Mouse (Mus musculus) kidney, adult 18-20 months (tissue): Measurements from ENCODE around the gene Xpo1.
"Not testable (repeated sequence)": the region's sequence is repeated elsewhere in the genome, so short reads cannot be mapped to it uniquely, and the experiment has no call there.

Source experiments
- DNase-seq: peaks from one replicate; pipeline ENCODE4 v3.0.0; 2021

Gene Xpo1

DNA sequence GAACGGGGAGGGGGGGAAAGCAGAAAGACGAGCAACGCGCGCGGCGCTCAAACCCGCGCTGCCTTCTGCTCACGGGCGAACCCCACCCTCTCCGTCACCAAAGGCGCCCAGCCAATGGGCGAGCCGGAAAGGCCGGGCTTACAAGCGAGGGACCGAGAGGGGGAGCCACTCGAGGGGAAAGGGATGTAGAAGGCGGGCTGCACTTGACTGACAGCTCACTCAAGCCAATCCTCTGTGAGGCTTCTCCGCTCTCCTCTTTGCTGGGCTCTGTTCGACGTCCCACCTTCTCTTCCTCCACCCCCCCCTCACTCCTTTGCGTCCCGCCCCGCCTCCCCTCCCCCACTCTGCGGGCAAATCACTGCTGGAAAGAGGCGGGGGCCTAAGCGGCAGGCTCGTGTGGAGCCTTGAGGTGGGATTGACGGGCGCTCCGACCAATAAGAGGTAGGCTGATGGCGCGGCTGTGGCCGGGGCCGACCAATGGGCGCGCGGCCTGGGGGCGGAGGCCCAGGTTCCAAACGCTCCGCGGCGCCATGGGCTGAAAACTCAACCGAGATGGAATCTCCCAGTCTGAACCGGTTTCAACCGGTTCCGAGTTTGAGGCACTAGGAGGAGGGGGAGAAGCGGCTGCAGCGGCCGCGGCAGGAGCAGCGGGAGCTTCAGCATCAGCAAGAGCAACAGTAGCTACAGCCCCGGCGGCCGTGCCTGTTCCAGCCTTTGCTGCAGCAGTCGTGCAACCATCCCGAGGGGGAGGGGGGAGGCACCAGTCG, at the start of gene Xpo1:
Gene Xpo1, plus strand, starts transcription at position 615 of the 767 bp plus-strand sequence.
- DNase-seq, result peak; percentile 100

DNA sequence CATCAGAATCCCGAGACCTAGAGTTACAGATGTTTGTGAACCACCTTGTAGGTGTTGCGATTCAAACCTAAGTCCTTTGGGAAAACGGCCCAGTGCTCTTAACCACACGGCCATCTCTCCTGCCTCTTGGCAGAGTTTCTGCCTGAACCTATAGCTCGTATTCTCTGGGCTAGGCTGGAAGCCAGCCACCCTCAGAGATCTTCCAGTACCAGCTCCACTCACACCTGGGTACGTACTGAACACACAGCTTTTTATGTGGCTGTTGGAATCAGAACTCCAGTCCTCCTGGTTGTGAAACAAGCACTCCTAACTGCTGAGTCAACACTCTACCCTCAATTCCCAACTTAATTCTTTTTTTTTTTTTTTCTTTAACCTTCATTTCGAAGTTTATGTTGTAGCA, 46.1 kb upstream of the Xpo1 start:
- DNase-seq, result no peak

DNA sequence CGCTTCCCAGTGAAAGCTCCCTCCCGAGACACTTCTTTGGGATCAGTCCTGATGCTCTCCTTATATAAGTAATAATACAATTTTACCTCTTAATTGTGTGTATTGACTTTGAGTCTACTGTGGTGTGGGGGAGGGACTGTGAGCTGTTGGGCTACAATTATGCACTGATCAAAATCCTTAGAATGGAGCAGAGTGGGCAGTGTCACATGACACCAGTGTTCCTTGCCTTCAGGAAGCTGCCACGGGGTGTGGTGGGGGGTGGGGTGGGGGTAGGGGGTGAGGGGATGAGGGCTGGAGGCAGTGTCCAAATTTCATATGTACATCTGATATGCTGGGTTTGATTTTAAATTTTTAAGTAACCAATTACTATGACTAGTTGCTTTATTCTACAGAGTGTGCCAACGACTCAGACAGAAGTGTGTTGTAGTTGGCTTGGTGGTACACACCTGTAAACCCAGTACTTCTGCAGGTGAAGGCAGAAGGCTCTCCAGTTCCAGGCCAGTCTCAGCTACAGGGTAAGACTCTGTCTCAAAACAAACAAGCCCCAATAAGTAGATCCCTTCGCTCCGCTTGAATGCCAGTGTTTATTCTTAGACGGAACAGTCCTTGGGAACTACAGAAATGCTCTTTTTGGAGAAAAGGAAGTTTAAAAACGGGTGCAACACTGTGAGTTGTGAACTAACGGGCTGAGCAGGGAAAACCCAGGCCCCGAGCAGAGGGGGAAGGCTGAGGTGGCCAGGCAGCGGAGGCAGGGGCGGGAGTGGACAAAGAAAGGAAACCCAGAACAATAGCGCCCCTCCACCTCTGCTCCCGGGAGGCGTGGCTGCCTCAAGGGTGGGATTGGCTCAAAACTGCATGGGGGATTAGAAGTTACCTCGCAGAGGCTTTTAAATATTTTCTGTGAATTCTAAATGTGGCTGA, 45.0 kb upstream of the Xpo1 start:
- DNase-seq, result peak; percentile 46

DNA sequence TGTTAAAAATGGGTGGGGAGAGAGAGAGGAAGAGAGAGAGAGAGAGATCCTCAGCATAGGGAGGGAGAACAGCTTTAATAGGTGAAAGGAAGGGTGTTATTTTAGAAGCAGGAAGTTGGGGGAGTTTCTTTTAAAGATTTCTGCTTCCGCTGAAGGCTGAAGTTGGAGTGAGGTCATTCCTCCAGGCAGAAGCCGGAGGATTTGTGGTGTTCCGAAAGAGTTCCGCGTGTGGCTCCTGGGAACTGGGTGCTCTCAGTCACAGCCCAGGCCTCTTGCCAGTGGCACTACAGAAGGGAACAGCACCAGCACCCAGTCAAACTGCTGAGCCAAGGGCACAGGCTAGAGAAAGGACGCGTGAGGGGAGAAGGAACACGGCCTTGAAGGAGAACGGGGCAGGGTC, 38.4 kb upstream of the Xpo1 start:
- DNase-seq, result peak; percentile 20

DNA sequence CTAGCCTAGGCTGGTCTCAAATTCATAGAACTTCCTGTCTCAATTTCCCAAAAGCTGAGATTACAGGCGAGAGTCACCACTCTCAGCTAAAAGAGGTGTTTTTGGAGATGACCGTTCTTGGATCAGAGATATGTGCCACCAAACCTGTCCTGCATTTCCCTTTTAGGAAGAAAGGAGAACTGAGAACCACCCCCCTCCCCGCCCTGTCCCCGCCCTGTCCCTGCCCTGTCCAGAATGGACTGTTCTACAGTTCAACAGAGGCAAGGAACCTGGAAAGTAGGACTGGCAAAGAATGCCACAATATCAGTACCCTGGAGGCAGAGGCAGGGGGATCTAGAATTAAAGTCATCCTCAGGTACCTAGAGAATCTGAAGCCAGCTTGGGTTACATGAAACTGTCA, 19.8 kb upstream of the Xpo1 start:
- DNase-seq, result no peak

DNA sequence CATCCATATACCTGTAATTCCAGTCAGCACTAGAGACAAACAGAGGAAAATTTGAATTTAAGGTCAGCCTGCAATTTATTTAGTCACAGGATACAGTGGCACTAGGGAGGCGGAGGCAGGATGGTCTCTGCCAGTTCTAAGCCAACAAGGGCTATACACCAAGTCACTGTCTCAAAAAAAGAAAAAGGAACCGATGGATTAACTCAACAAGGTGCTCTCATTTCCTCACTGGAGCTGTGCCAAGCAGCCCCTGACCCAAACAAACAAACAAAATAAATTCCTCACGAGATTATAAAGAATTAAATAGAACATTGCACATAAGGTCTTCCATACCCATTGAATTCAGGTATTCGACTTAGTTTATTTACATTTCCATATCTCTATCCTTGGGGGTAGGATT, 1.9 kb upstream of the Xpo1 start:
- DNase-seq, result no peak

DNA sequence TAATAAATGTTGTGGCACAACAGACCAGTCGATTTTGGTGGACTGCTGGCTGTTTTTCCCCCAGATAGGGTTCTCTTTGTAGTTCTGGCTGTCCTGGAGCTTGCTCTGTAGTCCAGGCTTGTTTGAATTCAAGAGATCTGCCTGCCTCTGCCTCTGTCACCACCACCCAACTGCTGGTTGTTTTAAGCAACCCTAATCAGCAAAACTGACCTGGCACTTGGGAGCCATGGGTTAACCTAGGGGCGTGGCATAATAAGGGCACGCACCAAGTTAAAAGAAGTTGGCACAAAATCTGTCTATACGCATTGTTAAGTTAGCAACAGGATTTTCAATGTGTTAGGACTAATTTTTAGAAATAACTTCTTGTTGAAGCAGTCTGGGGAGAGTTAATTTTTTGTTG, 1.3 kb upstream of the Xpo1 start:
- no peak for DNase-seq

DNA sequence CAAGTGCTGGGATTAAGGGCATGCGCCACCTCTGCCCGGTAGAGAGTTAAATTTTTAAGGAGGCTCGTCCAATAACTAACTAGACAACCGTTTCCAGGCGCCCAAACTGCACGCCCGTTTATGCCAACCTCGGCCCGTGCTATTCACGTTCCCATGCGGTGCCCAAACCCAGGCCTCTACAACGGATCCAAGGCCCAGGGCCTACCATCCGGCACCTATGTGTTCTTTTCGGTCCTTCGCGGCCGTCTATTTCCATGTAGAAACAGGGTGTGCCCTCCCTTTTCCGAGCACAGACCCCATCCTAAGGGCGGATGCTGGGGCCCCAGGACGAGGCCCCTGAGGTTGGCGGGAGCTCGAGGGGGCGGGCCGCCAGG, 801 bp upstream of the Xpo1 start:
- no peak for DNase-seq

DNA sequence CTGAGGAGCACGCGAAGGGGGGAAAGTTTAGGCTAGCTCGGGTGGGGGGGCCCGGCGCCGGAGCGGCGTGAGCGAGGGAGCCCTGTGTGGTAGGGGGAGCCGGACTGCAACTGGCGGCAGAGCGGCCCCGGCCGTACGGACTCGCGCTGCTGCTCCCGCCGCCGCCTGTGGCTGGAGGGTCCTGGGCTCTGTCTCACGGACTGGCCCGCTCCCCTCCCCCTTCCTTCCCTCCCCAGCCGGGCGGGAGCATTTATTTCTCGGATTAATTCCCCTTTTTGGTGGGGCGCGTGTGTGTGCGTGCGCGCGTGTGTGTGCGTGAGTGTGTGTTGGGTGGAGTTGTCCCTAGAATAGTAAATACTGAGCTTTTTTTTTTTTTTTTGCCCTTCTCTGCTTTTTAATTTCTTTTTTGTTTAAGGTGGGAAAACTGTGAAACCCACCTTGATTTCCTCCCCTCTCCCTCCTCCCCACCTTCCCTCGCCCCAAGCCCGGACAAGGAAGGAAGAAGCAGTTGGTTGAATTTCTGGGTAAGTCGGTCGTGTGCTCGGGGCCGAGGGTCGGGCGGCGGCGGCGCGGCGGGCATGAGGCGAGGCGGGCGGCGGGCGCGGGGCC, 457 bp downstream of the Xpo1 start:
- DNase-seq, result no peak

DNA sequence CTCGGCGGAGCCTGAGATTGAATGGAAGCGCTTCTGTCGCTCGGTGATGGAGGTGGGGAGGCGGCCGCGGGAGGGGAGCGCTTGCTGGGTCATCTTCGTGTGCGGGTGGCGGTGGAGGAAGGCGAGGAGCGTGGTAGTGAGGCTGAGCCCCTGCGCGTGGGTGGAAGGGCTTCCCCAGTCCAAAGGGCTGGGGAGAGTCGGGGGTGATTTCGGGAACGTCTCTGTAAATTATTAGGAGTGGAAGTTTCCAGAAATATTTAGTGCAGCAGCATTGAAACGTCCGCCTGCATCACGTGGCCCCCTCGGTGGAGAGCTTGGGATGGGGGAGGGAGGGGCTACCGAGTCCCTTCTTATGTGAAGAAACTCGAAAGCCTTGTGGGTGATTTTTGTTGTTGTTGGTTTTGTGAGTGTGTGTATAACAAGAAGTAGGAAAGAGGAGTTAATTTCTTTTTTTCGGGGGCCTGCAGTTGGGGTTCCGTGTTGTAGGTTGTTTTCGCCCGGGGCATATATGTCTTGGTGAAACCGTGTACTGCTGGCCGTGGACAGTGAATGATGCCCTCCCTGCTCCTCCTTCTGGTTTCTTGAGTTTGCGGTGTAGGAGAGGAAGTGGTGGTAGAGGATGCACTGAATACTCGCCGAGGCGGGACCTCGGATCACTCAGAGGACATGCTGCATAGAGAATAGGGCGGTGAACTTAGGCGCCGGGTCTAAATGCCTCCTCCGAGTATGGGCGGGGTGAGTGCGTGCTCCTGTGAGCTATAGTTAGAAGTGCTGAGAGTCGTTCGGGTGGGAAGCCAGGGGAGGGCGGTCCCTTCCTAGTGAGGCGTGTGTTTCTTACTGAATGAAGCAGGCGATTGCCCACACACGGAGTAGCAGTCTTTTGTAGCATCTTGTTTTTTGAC, 1.2 kb downstream of the Xpo1 start:
- peak; percentile 76 for DNase-seq

DNA sequence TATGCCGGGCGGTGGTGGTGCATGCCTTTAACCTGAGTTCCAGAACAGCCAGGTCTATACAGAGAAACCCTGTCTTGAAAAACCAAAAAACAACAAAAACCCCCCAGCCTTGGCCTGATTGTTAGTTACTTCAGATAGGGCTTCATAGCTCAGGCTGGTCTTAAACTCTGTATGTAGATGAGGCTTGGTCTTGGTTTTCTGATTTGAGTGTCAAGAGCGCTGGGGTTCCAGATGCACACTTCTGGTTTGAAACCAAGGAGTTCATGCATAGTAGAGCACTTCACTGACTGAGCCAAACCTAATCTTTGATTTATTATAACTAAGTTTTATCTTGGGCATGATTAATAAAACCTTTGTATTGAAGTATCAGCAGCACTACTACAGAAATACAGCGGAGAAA, 3.2 kb downstream of the Xpo1 start:
- no peak for DNase-seq

DNA sequence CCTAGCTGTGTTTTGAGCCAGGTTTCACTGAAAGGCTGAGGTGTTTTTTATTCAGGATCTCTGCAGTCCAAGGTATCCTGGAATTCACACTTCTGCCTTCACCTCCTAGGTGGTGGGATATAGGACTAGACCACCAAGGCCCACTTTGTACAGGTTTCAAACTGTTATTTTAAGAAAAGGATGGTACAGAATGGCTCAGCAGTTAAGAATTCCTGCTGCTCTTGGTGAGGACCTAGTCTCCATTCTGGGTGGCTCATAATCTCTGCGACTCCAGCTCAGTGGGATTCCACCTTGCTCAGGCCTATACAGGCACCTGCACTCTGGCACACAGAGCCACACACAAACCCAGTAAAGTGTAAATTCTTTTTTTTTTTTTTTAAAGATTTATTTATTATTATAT, 3.6 kb downstream of the Xpo1 start:
- no peak for DNase-seq

DNA sequence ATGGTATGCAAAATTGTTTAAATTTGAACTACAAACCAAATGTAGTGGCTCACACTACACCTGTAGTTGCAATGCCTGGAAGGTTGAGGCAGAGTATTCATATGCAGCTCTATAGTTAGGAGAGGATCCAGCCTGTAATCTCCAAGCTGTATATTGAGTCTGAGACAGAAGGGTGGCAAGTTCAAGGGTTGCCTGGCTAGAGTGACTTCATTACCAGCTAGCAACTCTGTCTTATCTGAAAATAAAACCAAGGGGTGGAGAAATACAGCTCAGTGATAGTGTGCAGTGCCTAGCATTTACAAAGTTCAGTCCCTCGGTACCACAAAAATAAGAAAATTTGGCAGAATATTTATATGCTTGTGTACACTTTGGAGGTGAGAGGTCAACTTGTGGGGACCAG, 4.3 kb downstream of the Xpo1 start:
- no peak for DNase-seq

DNA sequence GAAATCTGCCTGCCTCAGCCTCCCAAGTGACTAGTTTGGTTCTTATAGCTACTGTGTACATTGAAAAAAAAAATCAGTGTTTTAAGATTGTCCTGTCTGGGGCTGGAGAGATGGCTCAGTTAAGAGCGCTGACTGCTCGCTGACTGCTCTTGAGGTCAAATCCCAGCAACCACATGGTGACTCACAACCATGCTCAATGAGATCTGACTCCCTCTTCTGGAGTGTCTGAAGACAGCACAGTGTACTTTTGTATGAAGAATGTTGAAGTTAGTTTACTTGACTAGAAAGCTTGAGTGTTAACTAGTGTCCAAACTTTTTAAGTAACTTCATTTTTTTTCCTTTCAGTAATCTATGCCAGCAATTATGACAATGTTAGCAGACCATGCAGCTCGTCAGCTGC, 5.6 kb downstream of the Xpo1 start:
- no peak for DNase-seq

DNA sequence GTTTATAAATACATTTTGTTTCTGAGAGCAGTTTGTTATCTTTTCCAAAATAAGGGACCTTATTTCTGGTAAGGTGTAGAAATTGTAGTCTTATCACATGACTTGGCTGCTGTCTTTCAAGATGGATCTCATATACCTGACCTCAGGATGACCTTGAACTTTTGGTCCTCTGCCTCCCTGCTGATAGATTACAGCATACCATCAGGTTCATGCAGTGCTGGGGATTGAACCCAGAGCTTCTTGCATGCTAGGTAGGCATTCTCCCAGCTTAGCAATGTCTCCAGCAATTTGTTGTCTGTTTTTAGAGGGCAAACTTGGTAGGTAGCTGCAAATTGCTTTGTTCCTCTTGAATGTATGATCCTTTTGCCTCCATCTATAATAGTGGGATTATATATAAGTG, 9.1 kb downstream of the Xpo1 start:
- no peak for DNase-seq

DNA sequence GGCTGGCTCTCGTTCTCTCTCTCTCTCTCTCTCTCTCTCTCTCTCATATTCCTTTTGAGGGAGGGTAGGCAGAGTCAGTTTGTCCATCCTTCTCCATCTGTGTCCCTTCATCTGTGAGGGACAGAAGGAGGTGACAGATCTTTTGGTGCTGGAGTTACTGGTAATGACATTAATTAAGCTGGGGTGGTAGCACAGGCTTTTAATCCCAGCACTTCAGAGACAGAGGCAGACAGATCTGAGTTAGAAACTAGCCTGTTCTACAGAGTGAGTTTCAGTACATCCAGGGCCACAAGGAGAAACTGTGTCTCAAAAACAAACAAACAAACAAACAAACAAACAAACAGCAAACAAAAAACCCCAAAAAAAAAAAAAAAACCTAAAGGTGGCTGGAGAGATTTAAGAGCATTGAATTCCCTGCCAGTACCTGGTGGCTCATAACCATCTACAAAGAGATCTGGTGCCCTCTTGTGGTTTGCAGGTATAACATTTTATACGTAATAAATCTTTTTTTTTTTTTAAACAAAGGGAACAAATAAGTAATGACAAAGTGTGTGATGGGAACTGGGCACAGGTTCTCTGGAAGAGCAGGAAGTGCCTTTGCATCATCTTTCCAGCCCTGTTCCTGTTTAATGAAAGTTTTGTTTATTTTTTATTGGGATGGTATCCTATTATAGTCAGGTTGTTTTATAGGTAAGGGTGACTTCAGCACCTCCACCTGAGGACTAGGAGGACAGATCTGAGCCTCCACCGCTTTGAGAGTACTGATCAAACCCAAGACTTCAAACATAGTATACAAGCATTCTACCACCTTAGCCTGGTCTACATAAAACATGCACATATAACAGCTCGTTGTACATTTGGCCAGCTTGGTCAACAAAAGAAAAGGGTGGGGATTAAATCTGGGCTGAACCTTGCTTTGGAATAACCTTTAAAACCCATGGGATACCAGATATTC, 16.2 kb downstream of the Xpo1 start:
- no peak for DNase-seq

DNA sequence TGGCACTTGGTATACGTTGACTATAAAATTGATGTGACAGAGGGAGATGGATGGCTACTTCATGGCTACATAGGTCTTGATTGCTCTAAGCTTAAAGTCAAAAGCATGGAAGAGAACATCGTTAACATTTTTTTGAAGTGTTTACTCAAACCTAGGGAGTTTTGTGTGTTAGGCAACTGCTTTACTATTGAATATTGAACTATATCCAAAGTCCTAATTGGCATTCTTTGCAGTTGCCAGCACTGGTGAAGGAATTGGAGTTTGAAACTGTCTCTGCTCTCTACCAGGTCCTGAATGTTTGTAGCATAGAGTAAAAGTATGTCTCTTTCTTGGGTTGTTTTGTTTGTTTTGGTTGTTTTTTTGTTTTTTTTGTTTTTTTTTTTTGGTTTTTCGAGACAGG, 19.9 kb downstream of the Xpo1 start:
- no peak for DNase-seq

DNA sequence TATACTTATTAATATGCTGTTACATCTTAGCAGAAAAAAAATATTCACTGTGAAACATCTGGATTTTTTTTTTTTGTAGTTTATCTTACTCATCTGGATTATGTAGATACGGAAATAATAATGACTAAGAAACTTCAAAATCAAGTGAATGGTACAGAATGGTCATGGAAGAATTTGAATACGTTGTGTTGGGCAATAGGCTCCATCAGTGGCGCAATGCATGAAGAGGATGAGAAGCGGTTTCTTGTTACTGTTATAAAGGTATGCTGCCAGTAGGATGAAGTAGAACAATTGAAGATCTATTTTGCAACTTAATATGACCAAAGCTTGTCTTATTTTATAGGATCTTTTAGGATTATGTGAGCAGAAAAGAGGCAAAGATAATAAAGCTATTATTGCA, 28.6 kb downstream of the Xpo1 start:
- DNase-seq, result no peak

DNA sequence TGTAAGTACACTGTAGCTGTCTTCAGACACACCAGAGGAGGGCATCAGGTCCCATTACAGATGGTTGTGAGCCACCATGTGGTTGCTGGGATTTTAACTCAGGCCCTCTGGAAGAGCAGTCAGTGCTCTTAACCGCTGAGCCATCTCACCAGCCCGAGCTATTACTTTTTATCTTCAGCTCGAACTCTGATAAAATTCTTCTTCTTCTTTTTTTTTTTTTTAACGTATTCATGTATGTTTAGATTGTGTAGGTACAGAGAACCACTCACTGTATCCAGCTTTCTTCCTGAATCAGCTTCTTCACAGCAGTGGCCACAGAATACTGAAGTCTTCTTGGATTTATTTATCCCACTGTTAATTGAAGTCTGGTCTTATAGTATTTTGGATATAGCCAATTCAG, 33.0 kb downstream of the Xpo1 start:
- not testable (repeated sequence) for DNase-seq

DNA sequence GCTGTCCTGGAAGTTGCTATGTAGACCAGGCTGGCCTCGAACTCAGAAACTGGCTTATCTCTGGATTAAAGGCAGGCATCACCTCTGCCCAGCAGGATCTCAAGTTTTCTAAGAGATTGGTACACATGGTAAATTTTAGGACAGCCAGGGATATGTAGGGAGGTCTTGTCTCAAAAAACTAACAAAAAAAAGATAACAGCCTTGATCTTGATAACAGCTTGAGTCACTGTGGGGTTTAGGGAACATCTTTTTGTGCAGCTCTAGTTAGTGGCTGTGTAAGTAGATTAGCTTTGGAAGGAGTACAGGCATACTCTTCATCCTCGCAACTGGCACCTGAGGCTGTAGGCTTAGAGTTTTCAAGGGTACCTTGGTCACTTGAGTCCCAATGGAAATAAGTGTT, 41.5 kb downstream of the Xpo1 start:
- DNase-seq, result no peak

DNA sequence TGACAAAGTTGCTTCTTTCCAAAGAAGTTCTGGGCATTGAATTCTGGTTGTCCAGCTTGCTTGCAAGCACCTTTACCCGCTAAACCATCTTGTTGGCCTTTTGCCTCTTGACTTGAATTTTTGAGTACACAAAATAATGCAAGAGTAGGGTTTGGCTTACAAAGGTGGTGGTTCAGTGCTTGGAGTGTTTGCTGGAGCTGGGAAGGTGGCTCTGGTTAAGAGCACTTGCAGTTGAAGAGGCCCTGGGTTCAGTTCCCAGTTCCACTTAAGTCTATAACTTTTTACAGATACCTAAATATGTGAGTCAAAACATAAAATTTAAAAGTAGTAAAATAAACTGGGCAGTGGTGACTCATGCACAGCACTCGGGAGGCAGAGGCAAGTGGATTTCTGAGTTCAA, 42.5 kb downstream of the Xpo1 start:
- no peak for DNase-seq

DNA sequence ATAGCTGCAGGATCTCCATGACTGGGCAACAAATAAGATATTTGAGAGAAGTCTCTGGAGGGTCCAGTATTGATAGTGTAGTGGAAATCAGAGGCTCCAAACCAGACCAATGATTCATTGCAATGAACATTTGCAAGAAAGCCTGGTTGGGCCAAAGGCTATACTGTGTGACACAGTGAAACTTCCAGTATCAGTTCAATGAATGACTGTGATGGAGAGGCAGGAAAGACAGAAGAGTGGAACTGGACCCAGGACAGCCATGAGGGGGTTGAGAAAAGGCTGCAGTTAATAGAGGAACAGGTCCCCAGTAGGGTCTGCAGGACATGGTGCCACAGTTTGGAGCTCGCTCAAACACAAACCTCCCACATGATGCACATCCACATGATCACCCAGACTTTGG, 44.1 kb downstream of the Xpo1 start:
- no peak for DNase-seq
